Mouse (Mus musculus) heart, postnatal 25 days (tissue): Measurements from ENCODE around the gene Rfx1. TPM values are rescaled to one million over a fixed set of nuclear protein-coding genes. Genes with fewer than 3 reads are reported as not detected.

Experiments
- DNase-seq: peaks from one replicate; pipeline ENCODE4 v3.0.0; 2022; ENCODE audit warnings: low spot score
- intact Hi-C: fragments of 180-260 bp; cut with DNase I; formaldehyde crosslinking; loops from one replicate; pipeline ENCODE4 v1.15.1; 2025
- microRNA-seq: library from miRNA; unstranded; fragments of <30 nt; microRNA quantifications from one replicate; pipeline ENCODE4 v1.2.0, GENCODE M21; 2022
- total RNA-seq, 2 experiments: library from RNA; stranded (reverse); gene quantifications; 2 replicates each; pipeline ENCODE4 v1.2.3; 2021

Gene Rfx1
- total RNA-seq, 2 experiments from 2014 or later, result 8.5 to 9.7 TPM

DNA sequence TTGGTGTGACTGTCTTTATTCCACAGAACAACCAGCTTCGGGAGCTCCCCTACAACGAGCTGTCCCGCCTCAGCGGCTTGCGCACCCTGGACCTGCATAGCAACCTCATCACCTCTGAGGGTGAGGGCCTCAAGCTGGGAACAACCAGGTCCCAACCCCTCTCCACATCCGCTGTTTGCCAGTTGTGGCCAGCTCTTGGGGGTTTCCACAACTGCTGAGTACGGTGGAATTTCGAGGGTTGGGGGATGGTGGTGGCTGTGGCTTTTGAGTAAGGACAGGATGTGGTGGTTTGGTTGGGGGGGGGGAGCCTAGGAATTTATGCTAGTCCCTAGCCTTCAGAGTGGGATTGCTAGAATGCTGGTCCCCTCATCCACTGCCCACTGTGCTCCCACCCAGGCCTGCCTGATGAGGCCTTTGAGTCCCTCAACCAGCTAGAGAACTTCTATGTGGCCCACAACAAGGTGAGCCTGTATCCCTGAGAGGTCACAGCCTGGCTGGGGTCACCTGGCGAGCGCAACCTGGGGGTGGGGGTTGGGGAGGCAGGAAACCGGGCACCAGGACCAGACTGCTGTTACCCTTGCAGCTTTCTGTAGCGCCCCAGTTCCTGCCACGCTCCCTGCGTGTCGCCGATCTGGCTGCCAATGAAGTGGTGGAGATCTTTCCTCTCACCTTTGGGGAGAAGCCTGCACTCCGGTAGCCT lies 60.7 kb downstream of the Rfx1 start:
- DNase-seq, result no peak
- intact Hi-C loops, result no loop called here

DNA sequence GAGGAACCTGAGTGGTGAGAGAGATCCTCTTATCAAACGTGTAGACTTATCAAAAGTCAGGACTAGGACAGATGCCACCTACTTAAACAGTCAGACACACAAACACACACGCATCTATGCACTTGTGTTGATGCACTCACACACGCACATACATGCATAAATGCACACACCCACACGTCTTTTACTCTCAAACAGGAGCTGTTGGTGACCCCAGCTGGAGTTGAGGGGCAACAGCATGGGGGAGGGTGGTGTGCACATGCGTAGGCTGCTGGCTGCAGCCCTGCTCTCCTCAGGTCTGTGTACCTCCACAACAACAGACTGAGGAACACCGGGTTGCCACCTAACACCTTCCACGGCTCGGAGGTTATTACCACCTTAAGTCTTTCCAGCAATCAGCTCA lies 61.6 kb downstream of the Rfx1 start:
- no peak for DNase-seq
- intact Hi-C loops, result no loop called here

DNA sequence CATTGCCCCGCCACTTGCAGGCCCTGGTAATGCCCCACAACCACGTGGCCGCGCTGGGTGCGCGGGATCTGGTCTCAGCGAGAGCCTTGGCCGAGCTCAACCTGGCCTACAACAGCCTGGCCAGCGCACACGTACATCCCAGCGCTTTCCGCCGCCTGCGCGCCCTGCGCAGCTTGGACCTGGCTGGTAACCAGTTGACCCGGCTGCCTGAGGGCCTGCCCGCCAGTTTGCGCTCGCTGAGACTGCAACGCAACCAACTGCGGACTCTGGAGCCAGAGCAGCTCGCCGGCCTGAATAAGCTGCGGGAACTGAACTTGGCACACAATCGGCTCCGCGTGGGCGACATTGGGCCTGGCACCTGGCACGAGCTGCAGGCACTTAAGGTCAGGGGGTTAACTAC lies 64.2 kb downstream of the Rfx1 start:
- intact Hi-C loops, result no loop called here
- no peak for DNase-seq

DNA sequence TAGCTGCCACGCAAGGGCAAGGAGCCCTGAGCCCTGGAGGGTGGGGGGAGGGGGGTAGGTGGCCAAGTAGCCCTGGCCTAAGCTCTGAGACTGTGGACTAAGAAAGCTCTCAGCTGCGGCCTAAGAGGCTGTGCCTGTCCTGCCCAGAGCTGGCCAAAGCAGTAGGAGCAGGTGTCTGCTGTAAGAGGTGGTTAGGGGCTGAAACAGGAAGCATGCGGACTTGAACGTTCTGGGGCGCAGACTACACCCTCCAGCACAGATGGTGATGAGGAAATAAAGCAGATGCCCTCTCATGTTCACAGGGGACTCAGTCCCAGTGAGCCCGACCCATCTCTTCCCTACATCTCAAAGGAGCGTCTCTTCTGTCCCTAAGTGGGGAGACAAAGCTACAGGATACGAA lies 65.6 kb downstream of the Rfx1 start:
- intact Hi-C loops, result no loop called here
- DNase-seq, result no peak

DNA sequence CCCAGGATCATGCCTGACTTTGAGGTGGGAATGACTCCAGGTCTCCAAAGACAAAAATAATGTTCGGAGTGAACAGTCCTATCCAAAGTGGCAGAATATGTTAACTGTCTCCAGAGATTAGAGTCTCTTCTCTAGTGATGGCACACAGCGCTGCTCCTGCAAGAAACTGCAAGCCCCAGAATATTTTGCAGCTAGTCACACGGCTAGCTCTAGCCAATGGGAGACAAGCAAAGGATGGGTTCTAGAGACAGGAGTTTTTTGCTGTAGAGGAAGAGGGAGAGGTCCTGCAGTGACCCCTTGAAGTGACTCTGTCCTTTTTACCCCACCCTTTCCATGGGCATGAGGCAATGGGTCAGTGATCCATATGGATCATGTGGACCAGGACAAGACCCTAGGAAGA lies 71.2 kb downstream of the Rfx1 start:
- intact Hi-C loops, result no loop called here
- DNase-seq, result no peak

DNA sequence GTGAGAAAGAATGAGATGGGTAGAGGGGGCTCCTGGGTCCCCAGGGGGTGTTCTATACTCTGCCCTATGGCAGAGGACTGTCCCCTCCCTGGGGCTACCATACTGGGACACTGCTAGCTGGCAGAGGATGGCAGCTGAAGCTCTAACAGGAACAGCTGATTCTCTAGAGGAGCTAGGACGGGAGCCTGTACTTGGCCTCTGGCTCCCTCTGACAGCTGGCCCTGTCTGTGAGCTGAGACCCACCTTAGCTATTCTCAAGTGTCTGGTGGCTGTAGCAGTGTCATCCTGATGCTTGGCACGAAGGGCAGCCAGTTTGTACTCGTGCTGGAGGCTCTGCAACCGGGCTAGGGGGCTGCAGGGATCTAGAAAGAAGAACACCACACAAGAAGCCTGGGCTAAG lies 74.2 kb downstream of the Rfx1 start:
- DNase-seq, result no peak
- intact Hi-C loops, result no loop called here

DNA sequence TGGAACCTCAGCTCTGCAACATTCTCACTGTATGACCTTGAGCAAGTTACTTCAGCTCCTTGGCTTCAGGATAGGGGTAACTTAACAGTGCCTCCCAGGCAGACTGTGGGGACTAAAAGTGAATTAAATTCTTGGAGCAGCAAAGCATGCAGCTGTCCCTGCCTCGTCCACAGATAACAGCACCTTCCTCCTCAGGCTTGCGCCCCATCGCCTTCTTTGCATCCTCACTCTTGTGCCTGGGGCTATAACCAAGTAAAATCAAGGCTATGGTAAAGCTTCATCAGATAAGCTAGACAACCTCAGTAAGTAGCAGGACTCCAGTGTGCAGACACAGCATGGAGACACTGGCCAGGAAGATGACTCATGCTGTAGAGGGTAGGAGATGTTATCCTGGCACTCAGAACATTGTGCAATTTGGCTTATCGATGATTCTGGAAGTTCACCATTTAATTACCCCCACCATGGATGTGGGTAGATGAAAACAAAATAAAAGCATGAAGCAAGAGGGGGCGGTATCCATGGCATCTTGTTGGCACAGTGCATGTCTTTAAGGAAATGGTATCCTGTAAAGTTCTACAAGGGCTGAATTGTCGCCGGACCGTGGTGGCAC lies 78.1 kb downstream of the Rfx1 start:
- intact Hi-C loops, result loop anchor here (5.0 kb wide), 1 partner anchor 77 kb away; the partner anchor contains the start of genes Gm10643 and Rfx1
- no peak for DNase-seq

Small RNA genes within 50 kb of the gene (microRNA-seq; reads per million reads assigned to microRNA genes)
- gene Mir709, result not detected

Other genes with a start within 250 kb of the Rfx1 start
- gene Adgrl1, start 166.7 kb upstream of the Rfx1 start, total RNA-seq, result 10 to 100 TPM; 12.7 to 17.8 TPM
- gene Gm10644, start 111.6 kb upstream of the Rfx1 start, total RNA-seq, result under 1 TPM; 0.61 to 0.70 TPM
- 1 to 10 TPM; 1.1 to 1.7 TPM for gene Asf1b, start 111.3 kb upstream of the Rfx1 start, total RNA-seq
- 100 to 1,000 TPM; 353 to 360 TPM for gene Prkaca, start 93.8 kb upstream of the Rfx1 start, total RNA-seq
- 10 to 100 TPM; 27.4 to 30.9 TPM for gene Samd1, start 69.2 kb upstream of the Rfx1 start, total RNA-seq
- under 1 TPM in 1 of 2 experiments, not detected in 1; 0.26 TPM for gene 1700067K01Rik, start 65.3 kb upstream of the Rfx1 start, total RNA-seq
- gene 2210011C24Rik, start 54.7 kb upstream of the Rfx1 start, total RNA-seq, result 1 to 10 TPM; 2.8 to 3.1 TPM
- gene Palm3, start 45.4 kb upstream of the Rfx1 start, total RNA-seq, result under 1 TPM; 0.28 to 0.36 TPM
- gene Il27ra, start 24.2 kb upstream of the Rfx1 start, total RNA-seq, result 1 to 10 TPM; 4.0 to 4.2 TPM
- not detected for gene Rln3, start 21.8 kb upstream of the Rfx1 start, total RNA-seq
- 1 to 10 TPM; 3.2 to 3.3 TPM for gene Gm10643, start 1.7 kb upstream of the Rfx1 start, total RNA-seq
- 1 to 10 TPM; 5.9 to 7.2 TPM for gene Dcaf15, start 37.9 kb downstream of the Rfx1 start, total RNA-seq
- gene Podnl1, start 59.2 kb downstream of the Rfx1 start, total RNA-seq, result not detected
- gene Cc2d1a, start 81.1 kb downstream of the Rfx1 start, total RNA-seq, result 10 to 100 TPM; 10.3 to 11.8 TPM
- gene 4930432K21Rik, start 81.2 kb downstream of the Rfx1 start, total RNA-seq, result under 1 TPM; 0.10 to 0.28 TPM
- 1 to 10 TPM in 1 of 2 experiments, under 1 TPM in 1; 0.73 to 1.4 TPM for gene Nanos3, start 118.4 kb downstream of the Rfx1 start, total RNA-seq
- gene Zswim4, start 170.2 kb downstream of the Rfx1 start, total RNA-seq, result 1 to 10 TPM; 8.2 to 8.8 TPM
- 100 to 1,000 TPM; 227 to 240 TPM for gene D8Ertd738e, start 182.9 kb downstream of the Rfx1 start, total RNA-seq
- 10 to 100 TPM; 10.2 to 10.3 TPM for gene Mri1, start 190.5 kb downstream of the Rfx1 start, total RNA-seq
- 10 to 100 TPM in 1 of 2 experiments, 1 to 10 TPM in 1; 9.2 to 10.3 TPM for gene Ccdc130, start 203.5 kb downstream of the Rfx1 start, total RNA-seq